Mouse (Mus musculus): ENCODE data around the gene Magea1. TPM values are rescaled to one million over a fixed set of nuclear protein-coding genes. Genes with fewer than 3 reads are reported as not detected.

The Magea1 gene
- not detected in 2 replicates for polyA plus RNA-seq (2015; fragmentation: Nextera tagmentation; extraction: Ambion mirVana)

DNA sequence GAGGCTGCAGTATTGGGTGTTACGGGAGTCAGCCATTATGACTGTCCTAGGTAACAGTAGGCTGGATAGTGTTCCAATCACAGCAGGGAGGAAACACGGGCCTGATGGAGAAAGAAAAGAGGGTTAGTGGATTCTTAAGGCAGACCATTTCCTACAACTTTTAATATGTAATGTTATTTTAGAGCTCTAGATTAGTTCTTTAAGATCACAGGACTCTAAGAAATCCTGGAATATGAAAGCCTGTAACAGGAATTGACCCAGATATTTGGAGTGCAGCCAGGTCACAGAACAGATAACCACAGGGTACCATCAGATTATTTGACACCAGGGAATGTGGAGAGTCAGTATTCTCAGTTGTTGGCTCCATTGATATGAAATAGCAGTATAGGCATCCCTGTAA is at the start of gene Magea1:
Gene Magea1 (minus strand): TSS at position 101 of the 400 bp plus-strand sequence.

GRCm38 (mm10) chrX:155128312-155128711 is 38.7 kb upstream of the Magea1 start, which contains the start of gene Cldn34b2:
TSS of gene Cldn34b2 (minus strand) at chrX:155128412.

GRCm38 (mm10) chrX:155093566-155093965 is 4.0 kb upstream of the Magea1 start, which contains the start of gene Magea2:
TSS of gene Magea2 (minus strand) at chrX:155093666.

GRCm38 (mm10) chrX:155063045-155063444 is 26.5 kb downstream of the Magea1 start, which contains the start of gene Magea5:
TSS of gene Magea5 (minus strand) at chrX:155063145.

Other genes starting within 250 kb of the Magea1 start
- gene Cldn34b1, start 199.5 kb downstream of the Magea1 start, polyA plus RNA-seq (2015; fragmentation: Nextera tagmentation; extraction: Ambion mirVana): not detected in 2 replicates
- not detected in 2 replicates for gene Magea6, start 153.8 kb downstream of the Magea1 start, polyA plus RNA-seq (2015; fragmentation: Nextera tagmentation; extraction: Ambion mirVana)
- not detected in 2 replicates for gene Magea3, start 140.3 kb downstream of the Magea1 start, polyA plus RNA-seq (2015; fragmentation: Nextera tagmentation; extraction: Ambion mirVana)
- not detected in 2 replicates for gene Magea8, start 93.9 kb downstream of the Magea1 start, polyA plus RNA-seq (2015; fragmentation: Nextera tagmentation; extraction: Ambion mirVana)
- not detected in 2 replicates for gene Magea5, start 26.6 kb downstream of the Magea1 start, polyA plus RNA-seq (2015; fragmentation: Nextera tagmentation; extraction: Ambion mirVana)
- not detected in 2 replicates for gene Magea2, start 3.9 kb upstream of the Magea1 start, polyA plus RNA-seq (2015; fragmentation: Nextera tagmentation; extraction: Ambion mirVana)
- gene Cldn34b2, start 38.6 kb upstream of the Magea1 start, polyA plus RNA-seq (2015; fragmentation: Nextera tagmentation; extraction: Ambion mirVana): not detected in 2 replicates
- gene Sat1, start 126.7 kb upstream of the Magea1 start, polyA plus RNA-seq (2015; fragmentation: Nextera tagmentation; extraction: Ambion mirVana): 360 and 519 TPM in 2 replicates
- gene Acot9, start 172.7 kb upstream of the Magea1 start, polyA plus RNA-seq (2015; fragmentation: Nextera tagmentation; extraction: Ambion mirVana): 67.1 and 69.9 TPM in 2 replicates